Mouse (Mus musculus) limb, embryonic 15.5 days (tissue): ENCODE measurements around the gene Terf2ip. TPM values are rescaled to one million over a fixed set of nuclear protein-coding genes. Genes with fewer than 3 reads are reported as not detected.

Experiments
- ATAC-seq: fragments of 200-750 bp; cut with Nextera tagmentation; 2 replicates; pipeline ENCODE4 v1.8.0; 2017; ENCODE audit warnings: low read depth, moderate TSS enrichment; ENCODE audit not compliant: insufficient number of reproducible peaks, low FRiP score, low TSS enrichment
- H3K27ac ChIP-seq: fragments of 300-500 bp; sonication (generic); 2 replicates; pipeline ENCODE4 v1.5.1; 2015; ENCODE audit warnings: moderate library complexity, mild to moderate bottlenecking, inconsistent platforms
- H3K27me3 ChIP-seq: fragments of 300-500 bp; sonication (generic); 2 replicates; pipeline ENCODE4 v1.6.1; 2015; ENCODE audit warnings: inconsistent platforms
- H3K36me3 ChIP-seq: fragments of 300-500 bp; sonication (generic); 2 replicates; pipeline ENCODE4 v1.6.1; 2015; ENCODE audit warnings: inconsistent platforms
- H3K4me1 ChIP-seq: fragments of 300-500 bp; sonication (generic); 2 replicates; pipeline ENCODE4 v1.6.1; 2015; ENCODE audit warnings: inconsistent platforms
- H3K4me2 ChIP-seq: fragments of 300-500 bp; sonication (generic); 2 replicates; pipeline ENCODE4 v1.6.1; 2015; ENCODE audit warnings: mild to moderate bottlenecking, inconsistent platforms
- H3K4me3 ChIP-seq: fragments of 300-500 bp; sonication (generic); 2 replicates; pipeline ENCODE4 v1.5.1; 2015; ENCODE audit warnings: mild to moderate bottlenecking, inconsistent platforms
- H3K9ac ChIP-seq: fragments of 300-500 bp; sonication (generic); 2 replicates; pipeline ENCODE4 v1.6.1; 2015; ENCODE audit warnings: inconsistent platforms
- H3K9me3 ChIP-seq: fragments of 300-500 bp; sonication (generic); 2 replicates; pipeline ENCODE4 v1.6.1; 2016; ENCODE audit warnings: inconsistent platforms
- WGBS: fragments of 180-500 bp; shearing (Covaris S2); methylation state at CpG from one replicate; pipeline ENCODE4 v1.1.7; 2015; 5-methylcytosine and 5-hydroxymethylcytosine counted together
- polyA plus RNA-seq: library from polyadenylated mRNA; unstranded; fragments of >200 nt; fragmentation: Nextera tagmentation; extraction: Ambion mirVana; gene quantifications from 2 replicates; pipeline ENCODE4 v1.2.1, GENCODE M21; 2015

Terf2ip gene
- polyA plus RNA-seq, 1 experiment from 2014 or later: 23.2 TPM

- 93% methylated on average over 2 of the region's 2 CpGs for WGBS
- no peak for ATAC-seq
- no peak overlapping the region for H3K4me3 ChIP-seq
- H3K36me3 ChIP-seq: peaks cover 37% of the 10 kb centered on the region
- H3K4me1 ChIP-seq: no peaks in the 10 kb centered on the region
- no peak overlapping the region for H3K4me2 ChIP-seq
- H3K27me3 ChIP-seq: no peaks in the 10 kb centered on the region
- H3K9me3 ChIP-seq: no peaks in the 10 kb centered on the region
- H3K9ac ChIP-seq: no peak overlapping the region
- H3K27ac ChIP-seq: no peak overlapping the region
Observed at GRCm38 (mm10) chr8:111976326-111976725, 34.9 kb upstream of the Terf2ip start.

- no peak overlapping the region for H3K9ac ChIP-seq
- no peaks in the 10 kb centered on the region for H3K9me3 ChIP-seq
- H3K27ac ChIP-seq: no peak overlapping the region
- no peak for ATAC-seq
- no peaks in the 10 kb centered on the region for H3K27me3 ChIP-seq
- no peak overlapping the region for H3K4me2 ChIP-seq
- H3K36me3 ChIP-seq: peaks cover 47% of the 10 kb centered on the region
- H3K4me3 ChIP-seq: no peak overlapping the region
- no peaks in the 10 kb centered on the region for H3K4me1 ChIP-seq
- WGBS: 83% methylated on average over 10 of the region's 10 CpGs
Observed at GRCm38 (mm10) chr8:111978147-111978546, 33.1 kb upstream of the Terf2ip start.

GRCm38 (mm10) chr8:111982116-111982515 is 29.1 kb upstream of the Terf2ip start:
- 76% methylated on average over 7 of the region's 7 CpGs for WGBS
- Histone ChIP-seq H3K4me1 (no peaks in the 10 kb centered on the region), H3K36me3 (peaks cover 53% of the 10 kb centered on the region), H3K4me2 (no peak overlapping the region), H3K9ac (no peak overlapping the region), H3K9me3 (no peaks in the 10 kb centered on the region), H3K27me3 (no peaks in the 10 kb centered on the region), H3K4me3 (no peak overlapping the region), H3K27ac (no peak overlapping the region)
- ATAC-seq: no peak

GRCm38 (mm10) chr8:111984511-111984910 is 26.7 kb upstream of the Terf2ip start:
- no peaks in the 10 kb centered on the region for H3K4me1 ChIP-seq

GRCm38 (mm10) chr8:111989911-111990310 is 21.3 kb upstream of the Terf2ip start:
- Histone ChIP-seq H3K27me3 (no peaks in the 10 kb centered on the region), H3K36me3 (peaks cover 54% of the 10 kb centered on the region), H3K4me3 (no peak overlapping the region), H3K9ac (no peak overlapping the region), H3K4me1 (peaks cover 7% of the 10 kb centered on the region; the same call in 1 of the 2 replicates), H3K27ac (no peak overlapping the region), H3K9me3 (no peaks in the 10 kb centered on the region), H3K4me2 (no peak overlapping the region)
- 10% methylated on average over 7 of the region's 7 CpGs for WGBS
- ATAC-seq: no peak

More at GRCm38 (mm10) chr8:111984511-111984910, 26.7 kb upstream of the Terf2ip start:
- H3K4me3 ChIP-seq: no peak overlapping the region
- H3K27ac ChIP-seq: no peak overlapping the region
- no peak overlapping the region for H3K9ac ChIP-seq
- peaks cover 62% of the 10 kb centered on the region for H3K36me3 ChIP-seq
- no peak overlapping the region for H3K4me2 ChIP-seq
- WGBS: 80% methylated on average over 10 of the region's 10 CpGs
- ATAC-seq: no peak
- no peaks in the 10 kb centered on the region for H3K9me3 ChIP-seq
- H3K27me3 ChIP-seq: no peaks in the 10 kb centered on the region

GRCm38 (mm10) chr8:111991278-111991677 is 19.9 kb upstream of the Terf2ip start:
- Histone ChIP-seq H3K9me3 (no peaks in the 10 kb centered on the region), H3K36me3 (peaks cover 54% of the 10 kb centered on the region), H3K9ac (peak overlapping the region; percentile 72; the same call in 1 of the 2 replicates), H3K4me3 (peak overlapping the region; percentile 81), H3K4me2 (peak overlapping the region; percentile 62), H3K27me3 (no peaks in the 10 kb centered on the region), H3K27ac (no peak overlapping the region), H3K4me1 (peaks cover 7% of the 10 kb centered on the region; the same call in 1 of the 2 replicates)
- ATAC-seq: no peak
- WGBS: 63% methylated on average over 8 of the region's 8 CpGs

- Histone ChIP-seq H3K36me3 (peaks cover 60% of the 10 kb centered on the region), H3K9me3 (no peaks in the 10 kb centered on the region), H3K4me2 (peak within 1 kb of the TSS; percentile 62), H3K4me1 (peaks cover 7% of the 10 kb centered on the region; the same call in 1 of the 2 replicates), H3K27ac (no peak within 1 kb of the TSS), H3K27me3 (no peaks in the 10 kb centered on the region), H3K4me3 (peak within 1 kb of the TSS; percentile 81), H3K9ac (peak within 1 kb of the TSS; percentile 72)
- peak; percentile 89 for ATAC-seq
- 4% methylated on average over 33 of the region's 33 CpGs for WGBS
Observed at GRCm38 (mm10) chr8:111992013-111992702, 19.0 kb upstream of the Terf2ip start, which contains the start of gene Adat1. Gene Adat1 (minus strand): TSS chr8:111992302.

- Histone ChIP-seq H3K4me2 (no peak overlapping the region; the same call in 1 of the 2 replicates), H3K27me3 (no peaks in the 10 kb centered on the region), H3K9ac (no peak overlapping the region), H3K4me3 (peak overlapping the region; percentile 81; the same call in 1 of the 2 replicates), H3K27ac (no peak overlapping the region), H3K9me3 (no peaks in the 10 kb centered on the region), H3K4me1 (peaks cover 7% of the 10 kb centered on the region; the same call in 1 of the 2 replicates), H3K36me3 (peaks cover 62% of the 10 kb centered on the region)
- ATAC-seq: no peak
- 71% methylated on average over 3 of the region's 3 CpGs for WGBS
Observed at GRCm38 (mm10) chr8:111992703-111993039, 18.5 kb upstream of the Terf2ip start.

GRCm38 (mm10) chr8:112004754-112005153 is 6.4 kb upstream of the Terf2ip start:
- ATAC-seq: no peak
- no peaks in the 10 kb centered on the region for H3K9me3 ChIP-seq
- no peak overlapping the region for H3K9ac ChIP-seq
- H3K4me2 ChIP-seq: no peak overlapping the region
- H3K36me3 ChIP-seq: peaks cover 70% of the 10 kb centered on the region
- no peak overlapping the region for H3K4me3 ChIP-seq
- H3K27ac ChIP-seq: no peak overlapping the region
- no peaks in the 10 kb centered on the region for H3K27me3 ChIP-seq
- H3K4me1 ChIP-seq: no peaks in the 10 kb centered on the region

GRCm38 (mm10) chr8:112005601-112006000 is 5.6 kb upstream of the Terf2ip start:
- no peak for ATAC-seq
- Histone ChIP-seq H3K4me3 (no peak overlapping the region), H3K36me3 (peaks cover 62% of the 10 kb centered on the region), H3K27ac (no peak overlapping the region), H3K4me2 (no peak overlapping the region), H3K9ac (no peak overlapping the region), H3K4me1 (peaks cover 5% of the 10 kb centered on the region), H3K9me3 (no peaks in the 10 kb centered on the region), H3K27me3 (no peaks in the 10 kb centered on the region)
- 93% methylated on average over 6 of the region's 6 CpGs for WGBS

GRCm38 (mm10) chr8:112007669-112008068 is 3.5 kb upstream of the Terf2ip start:
- 96% methylated on average over 2 of the region's 2 CpGs for WGBS
- H3K4me1 ChIP-seq: peaks cover 11% of the 10 kb centered on the region
- H3K9me3 ChIP-seq: no peaks in the 10 kb centered on the region
- H3K27ac ChIP-seq: no peak overlapping the region
- ATAC-seq: no peak
- H3K27me3 ChIP-seq: no peaks in the 10 kb centered on the region
- H3K9ac ChIP-seq: no peak overlapping the region
- no peak overlapping the region for H3K4me3 ChIP-seq
- H3K36me3 ChIP-seq: peaks cover 41% of the 10 kb centered on the region
- no peak overlapping the region for H3K4me2 ChIP-seq

- Histone ChIP-seq H3K36me3 (peaks cover 26% of the 10 kb centered on the region), H3K4me3 (no peak overlapping the region; the same call in 1 of the 2 replicates), H3K27ac (no peak overlapping the region), H3K9me3 (no peaks in the 10 kb centered on the region), H3K27me3 (no peaks in the 10 kb centered on the region), H3K4me1 (peaks cover 17% of the 10 kb centered on the region), H3K9ac (no peak overlapping the region), H3K4me2 (no peak overlapping the region)
- no peak for ATAC-seq
- WGBS: 88% methylated on average over 7 of the region's 7 CpGs
Observed at GRCm38 (mm10) chr8:112009558-112009957, 1.6 kb upstream of the Terf2ip start.
